Mouse (Mus musculus) myocyte (in vitro differentiated cells): Measurements from ENCODE around the gene Phlpp2.

Experiments
- CEBPB ChIP-seq: IDR thresholded peaks from 2 replicates; pipeline ENCODE4 v1.6.1; 2011; ENCODE audit warnings: mild to moderate bottlenecking, moderate library complexity; ENCODE audit not compliant: poor library complexity, insufficient read depth, severe bottlenecking
- MAX ChIP-seq: IDR thresholded peaks from one replicate; pipeline ENCODE4 v1.6.1; 2011; ENCODE audit warnings: low read depth, mild to moderate bottlenecking, control low read depth
- MYOG ChIP-seq, 3 experiments: IDR thresholded peaks; one replicate each; pipeline ENCODE4 v1.6.1; 2011; ENCODE audit warnings: control low read depth in 2 of 3, low read depth in 2 of 3, mild to moderate bottlenecking in 2 of 3; ENCODE audit not compliant: insufficient read length in 2 of 3, control insufficient read depth in 1 of 3, insufficient read depth in 1 of 3
- POLR2A ChIP-seq: IDR thresholded peaks from one replicate; pipeline ENCODE4 v1.6.1; 2011; ENCODE audit warnings: low read depth, mild to moderate bottlenecking, control low read depth, moderate library complexity; ENCODE audit not compliant: insufficient read length
- POLR2AphosphoS2 ChIP-seq: IDR thresholded peaks from one replicate; pipeline ENCODE4 v1.6.1; 2011; ENCODE audit warnings: low read depth, control low read depth; ENCODE audit not compliant: insufficient read length

DNA sequence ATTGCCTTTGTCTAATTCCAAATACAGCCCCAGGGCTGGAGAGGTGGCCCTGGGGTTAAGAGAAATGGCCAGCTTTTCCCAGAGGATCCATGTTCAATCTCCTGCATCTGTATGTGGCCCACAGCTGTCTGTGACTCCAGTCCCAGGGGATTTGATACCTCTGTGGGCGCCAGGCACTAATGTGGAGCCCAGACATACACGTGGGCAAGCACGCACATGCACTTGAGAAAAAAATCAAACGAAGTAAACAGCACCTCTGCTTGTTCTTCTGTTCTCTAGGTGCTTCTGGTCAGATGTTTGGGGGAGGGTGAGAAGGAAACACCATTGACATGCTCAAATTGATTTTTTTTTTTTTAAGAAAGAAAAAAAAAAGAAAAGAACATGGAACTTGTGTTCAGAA lies 95.8 kb downstream of the Phlpp2 start:
- TF ChIP-seq POLR2A: no peak
- TF ChIP-seq CEBPB: no peak
- TF ChIP-seq POLR2AphosphoS2: no peak
- TF ChIP-seq MYOG (IDR thresholded peaks at IDR 0.05; ENCODE audit: control insufficient read depth in 1 of 3, insufficient read depth in 1 of 3, insufficient read length in 2 of 3, low read depth in 2 of 3): no peak
- no peak for TF ChIP-seq MAX
